Mouse (Mus musculus): Measurements from ENCODE around the gene Pofut2. TPM values are rescaled to one million over a fixed set of nuclear protein-coding genes. Genes with fewer than 3 reads are reported as not detected.

The Pofut2 gene
- total and polyA plus RNA-seq, 3 experiments, result 20.3 to 24.5 TPM; not detected in 1

GRCm38 (mm10) chr10:77237795-77238580 is 21.0 kb upstream of the Pofut2 start:
- Histone ChIP-seq H3K27me3 (ENCODE audit: control insufficient read depth in 1 of 2, insufficient read depth in 2 of 2, low read length in 2 of 2) (no peaks in the 10 kb centered on the region), H3K9me3 (replicated peaks; ENCODE audit: insufficient read depth, low read length) (no peaks in the 10 kb centered on the region), H3K27ac (ENCODE audit: control insufficient read depth, low read depth, low read length) (no peak overlapping the region), H3K4me3 (ENCODE audit: control insufficient read depth in 1 of 2, insufficient read depth in 1 of 2, low read depth in 2 of 2, low read length in 2 of 2) (no peak overlapping the region), H3K36me3 (ENCODE audit: control insufficient read depth in 1 of 2, insufficient read depth in 2 of 2, low read length in 2 of 2) (peaks cover 0 to 4% of the 10 kb centered on the region in 2 experiments; a peak in 2 of 4 replicates), H3K9ac (ENCODE audit: control insufficient read depth, low read depth, low read length, poor library complexity, severe bottlenecking) (no peak overlapping the region), H3K79me2 (ENCODE audit: control insufficient read depth, insufficient read depth, low read length, poor library complexity) (no peaks in the 10 kb centered on the region), H3K4me1 (ENCODE audit: control insufficient read depth in 1 of 2, insufficient read depth in 2 of 2, low read length in 2 of 2) (peaks cover 0 to 4% of the 10 kb centered on the region in 2 experiments; a peak in 2 of 4 replicates)
- no peak for TF ChIP-seq SIN3A (IDR thresholded peaks at IDR 0.05; ENCODE audit: low read length)
- no peak for TF ChIP-seq GABPA (IDR thresholded peaks at IDR 0.05; ENCODE audit: low read depth, low read length)
- TF ChIP-seq ETS1 (IDR thresholded peaks at IDR 0.05; ENCODE audit: low read depth, low read length), result no peak
- no peak for TF ChIP-seq TBP (IDR thresholded peaks at IDR 0.05; ENCODE audit: low read depth, low read length)
- no peak for TF ChIP-seq ZNF384 (IDR thresholded peaks at IDR 0.05; ENCODE audit: low read depth, low read length)
- no peak for DNase-seq (ENCODE audit: low read depth, low spot score)

DNA sequence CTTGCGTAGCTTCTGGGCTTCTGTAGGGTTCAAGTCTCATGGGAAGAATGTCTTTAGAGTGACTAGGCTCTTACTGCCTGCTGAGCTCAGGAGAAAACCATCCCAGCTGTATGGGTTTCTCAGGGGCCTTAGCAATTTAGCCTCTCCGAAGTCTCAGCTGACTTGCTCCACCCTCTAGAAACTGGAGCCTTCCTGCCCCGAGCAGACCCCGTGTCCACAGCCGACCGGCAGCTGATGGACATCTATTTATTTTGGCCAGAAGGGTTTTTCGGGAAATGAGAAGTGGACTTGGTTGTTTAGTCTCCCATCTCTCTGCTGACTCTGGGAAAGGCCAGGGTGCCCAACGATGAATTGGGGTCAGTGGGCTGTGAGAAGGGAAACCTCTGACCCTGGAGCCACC is 18.3 kb upstream of the Pofut2 start:
- Histone ChIP-seq H3K79me2 (ENCODE audit: control insufficient read depth, insufficient read depth, low read length, poor library complexity) (no peaks in the 10 kb centered on the region), H3K9me3 (replicated peaks; ENCODE audit: insufficient read depth, low read length) (no peaks in the 10 kb centered on the region), H3K4me1 (ENCODE audit: control insufficient read depth in 1 of 2, insufficient read depth in 2 of 2, low read length in 2 of 2) (no peaks in the 10 kb centered on the region), H3K4me3 (ENCODE audit: control insufficient read depth in 1 of 2, insufficient read depth in 1 of 2, low read depth in 2 of 2, low read length in 2 of 2) (no peak overlapping the region), H3K36me3 (ENCODE audit: control insufficient read depth in 1 of 2, insufficient read depth in 2 of 2, low read length in 2 of 2) (no peaks in the 10 kb centered on the region), H3K27ac (ENCODE audit: control insufficient read depth, low read depth, low read length) (no peak overlapping the region), H3K27me3 (ENCODE audit: control insufficient read depth in 1 of 2, insufficient read depth in 2 of 2, low read length in 2 of 2) (no peaks in the 10 kb centered on the region), H3K9ac (ENCODE audit: control insufficient read depth, low read depth, low read length, poor library complexity, severe bottlenecking) (no peak overlapping the region)
- TF ChIP-seq UBTF (IDR thresholded peaks at IDR 0.05; ENCODE audit: borderline replicate concordance, insufficient read depth, low read depth, low read length) (no peak), POLR2AphosphoS5 (IDR thresholded peaks at IDR 0.05; ENCODE audit: borderline replicate concordance, low read depth, low read length) (no peak), ZNF384 (IDR thresholded peaks at IDR 0.05; ENCODE audit: low read depth, low read length) (no peak), MAFK (IDR thresholded peaks at IDR 0.05; ENCODE audit: borderline replicate concordance, low read depth, low read length) (no peak), JUND (IDR thresholded peaks at IDR 0.05; ENCODE audit: low read depth, low read length) (no peak), SIN3A (IDR thresholded peaks at IDR 0.05; ENCODE audit: low read length) (no peak), MXI1 (IDR thresholded peaks at IDR 0.05; ENCODE audit: low read depth, low read length) (no peak)
- DNase-seq (ENCODE audit: low read depth, low spot score), result no peak

DNA sequence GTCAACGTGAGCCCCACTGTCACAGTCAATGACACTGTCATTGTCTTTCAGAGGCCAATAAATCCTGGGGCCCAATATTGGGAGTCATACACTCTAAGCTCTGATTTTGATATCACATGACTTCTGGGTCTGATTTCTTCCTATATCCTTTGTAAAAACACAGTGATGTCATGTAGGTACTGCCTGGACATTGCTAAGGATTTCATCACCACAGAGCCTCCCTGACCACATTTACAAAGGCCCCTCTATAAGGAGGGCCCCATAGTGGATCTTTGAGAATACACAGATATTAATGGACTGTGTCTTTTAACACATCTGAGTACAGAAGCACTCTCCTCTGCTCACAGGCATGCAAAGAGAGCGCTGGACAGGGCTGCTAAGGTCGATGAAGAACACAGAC is 16.6 kb upstream of the Pofut2 start:
- TF ChIP-seq ZMIZ1 (IDR thresholded peaks at IDR 0.05; ENCODE audit: low read depth, low read length), result no peak
- no peak for TF ChIP-seq NRF1 (IDR thresholded peaks at IDR 0.05; ENCODE audit: insufficient read depth, low read depth, low read length, poor library complexity, severe bottlenecking)
- no peak for TF ChIP-seq RAD21 (IDR thresholded peaks at IDR 0.05; ENCODE audit: low read depth, low read length)
- no peak for TF ChIP-seq ETS1 (IDR thresholded peaks at IDR 0.05; ENCODE audit: low read depth, low read length)
- no peak for TF ChIP-seq TCF12 (IDR thresholded peaks at IDR 0.05; ENCODE audit: low read depth, low read length)
- TF ChIP-seq ZC3H11A (IDR thresholded peaks at IDR 0.05; ENCODE audit: low read depth, low read length), result no peak
- TF ChIP-seq MAZ (IDR thresholded peaks at IDR 0.05; ENCODE audit: low read depth, low read length), result no peak
- TF ChIP-seq HCFC1 (IDR thresholded peaks at IDR 0.05; ENCODE audit: low read depth, low read length), result no peak
- no peak for TF ChIP-seq MAX (IDR thresholded peaks at IDR 0.05; ENCODE audit: low read length)
- TF ChIP-seq SIN3A (IDR thresholded peaks at IDR 0.05; ENCODE audit: low read length), result no peak
- no peak for TF ChIP-seq MYC (IDR thresholded peaks at IDR 0.05; ENCODE audit: low read depth, low read length)
- TF ChIP-seq ELF1 (IDR thresholded peaks at IDR 0.05; ENCODE audit: low read depth, low read length), result no peak
- TF ChIP-seq UBTF (IDR thresholded peaks at IDR 0.05; ENCODE audit: borderline replicate concordance, insufficient read depth, low read depth, low read length), result no peak
- TF ChIP-seq TBP (IDR thresholded peaks at IDR 0.05; ENCODE audit: low read depth, low read length), result no peak
- TF ChIP-seq GATA1 (IDR thresholded peaks at IDR 0.05; ENCODE audit: low read depth, low read length), result no peak
- no peak for TF ChIP-seq CHD1 (IDR thresholded peaks at IDR 0.05; ENCODE audit: low read depth, low read length)
- TF ChIP-seq CHD2 (IDR thresholded peaks at IDR 0.05; ENCODE audit: low read length), result no peak
- TF ChIP-seq POLR2AphosphoS5 (IDR thresholded peaks at IDR 0.05; ENCODE audit: borderline replicate concordance, low read depth, low read length), result no peak
- TF ChIP-seq EP300 (IDR thresholded peaks at IDR 0.05; ENCODE audit: low read depth in 1 of 2, low read length in 2 of 2), result no peak
- H3K9ac ChIP-seq (ENCODE audit: control insufficient read depth, low read depth, low read length, poor library complexity, severe bottlenecking), result no peak overlapping the region
- no peaks in the 10 kb centered on the region for H3K79me2 ChIP-seq (ENCODE audit: control insufficient read depth, insufficient read depth, low read length, poor library complexity)
- no peaks in the 10 kb centered on the region for H3K4me1 ChIP-seq (ENCODE audit: control insufficient read depth in 1 of 2, insufficient read depth in 2 of 2, low read length in 2 of 2)
- DNase-seq (ENCODE audit: low read depth, low spot score), result no peak
- no peaks in the 10 kb centered on the region for H3K27me3 ChIP-seq (ENCODE audit: control insufficient read depth in 1 of 2, insufficient read depth in 2 of 2, low read length in 2 of 2)
- H3K36me3 ChIP-seq (ENCODE audit: control insufficient read depth in 1 of 2, insufficient read depth in 2 of 2, low read length in 2 of 2), result no peaks in the 10 kb centered on the region
- H3K27ac ChIP-seq (ENCODE audit: control insufficient read depth, low read depth, low read length), result no peak overlapping the region
- H3K9me3 ChIP-seq (replicated peaks; ENCODE audit: insufficient read depth, low read length), result no peaks in the 10 kb centered on the region
- H3K4me3 ChIP-seq (ENCODE audit: control insufficient read depth in 1 of 2, insufficient read depth in 1 of 2, low read depth in 2 of 2, low read length in 2 of 2), result no peak overlapping the region
